Mouse (Mus musculus) liver, adult 2 months (tissue): ENCODE data around the gene Senp6. TPM values are rescaled to one million over a fixed set of nuclear protein-coding genes. Genes with fewer than 3 reads are reported as not detected.

ENCODE experiments used
- DNase-seq: peaks from one replicate; pipeline ENCODE4 v3.0.0-alpha.2; 2011; ENCODE audit warnings: low read depth, low spot score; ENCODE audit errors: extremely low read depth
- H3K27ac ChIP-seq: fragments of 200-500 bp; replicated peaks from 2 replicates; pipeline ENCODE4 v1.5.1; 2012; ENCODE audit warnings: low read depth, mild to moderate bottlenecking, control low read depth, inconsistent platforms, low read length; ENCODE audit not compliant: insufficient read depth
- H3K27me3 ChIP-seq: fragments of 200-500 bp; 2 replicates; pipeline ENCODE4 v1.6.1; 2012; ENCODE audit warnings: mild to moderate bottlenecking, moderate library complexity, low read length, inconsistent platforms; ENCODE audit not compliant: control insufficient read depth, insufficient read depth
- H3K36me3 ChIP-seq: fragments of 200-500 bp; 2 replicates; pipeline ENCODE4 v1.6.1; 2012; ENCODE audit warnings: low read length, inconsistent platforms; ENCODE audit not compliant: control insufficient read depth, insufficient read depth
- H3K4me1 ChIP-seq: fragments of 200-500 bp; 2 replicates; pipeline ENCODE4 v1.6.1; 2011; ENCODE audit warnings: low read length; ENCODE audit not compliant: control insufficient read depth, insufficient read depth
- H3K4me3 ChIP-seq: fragments of 200-500 bp; 2 replicates; pipeline ENCODE4 v1.5.1; 2011; ENCODE audit warnings: low read depth, mild to moderate bottlenecking, control low read depth, low read length, moderate library complexity; ENCODE audit not compliant: insufficient read depth
- H3K79me2 ChIP-seq: fragments of 200-500 bp; 2 replicates; pipeline ENCODE4 v1.6.1; 2012; ENCODE audit warnings: inconsistent platforms, mild to moderate bottlenecking, low read length, moderate library complexity; ENCODE audit not compliant: control insufficient read depth, insufficient read depth
- H3K9ac ChIP-seq: fragments of 200-500 bp; 2 replicates; pipeline ENCODE4 v1.6.1; 2012; ENCODE audit warnings: low read depth, mild to moderate bottlenecking, control low read depth, inconsistent platforms, low read length
- CTCF ChIP-seq: fragments of 200-500 bp; IDR thresholded peaks from 2 replicates; pipeline ENCODE4 v1.5.1; 2011; ENCODE audit warnings: low read depth, low read length, control low read depth
- POLR2A ChIP-seq: fragments of 200-500 bp; IDR thresholded peaks from 2 replicates; pipeline ENCODE4 v1.6.1; 2011; ENCODE audit warnings: low read length, control low read depth; ENCODE audit not compliant: insufficient read depth; ENCODE audit errors: extremely low read depth
- WGBS: fragments of 180-500 bp; shearing (Covaris S2); methylation state at CpG from one replicate; pipeline ENCODE4 v1.1.7; 2018; 5-methylcytosine and 5-hydroxymethylcytosine counted together
- polyA plus RNA-seq: library from polyadenylated mRNA; depleted of rRNA; stranded (reverse); fragments of >200 nt; gene quantifications from 2 replicates; pipeline ENCODE4 v1.2.3, GENCODE M21; 2012
- total RNA-seq: library from RNA; depleted of rRNA; stranded (reverse); fragments of >200 nt; gene quantifications from 2 replicates; pipeline ENCODE4 v1.2.3, GENCODE M21; 2014

Gene Senp6
- total and polyA plus RNA-seq, 2 experiments = 7.8 to 44.8 TPM

DNA sequence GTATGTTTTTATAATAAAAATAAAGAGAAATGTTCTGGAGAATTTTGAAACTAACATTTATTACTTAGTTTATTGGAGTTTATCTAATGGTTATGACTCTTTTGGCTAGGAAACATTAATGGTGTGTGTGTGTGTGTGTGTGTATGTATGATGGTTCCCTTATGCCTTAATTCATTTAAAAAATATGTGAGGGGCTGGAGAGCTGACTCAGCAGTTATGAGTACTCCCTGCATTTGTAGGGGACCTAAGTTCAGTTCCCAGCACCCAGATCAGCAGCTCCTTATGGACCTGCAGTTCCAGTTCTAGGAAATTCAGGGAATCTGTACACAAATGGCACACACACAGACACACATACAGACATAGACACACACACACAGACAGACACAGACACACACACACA lies 104.5 kb downstream of the Senp6 start:
- Histone ChIP-seq H3K79me2 (peaks cover 44% of the 10 kb centered on the region), H3K27me3 (no peaks in the 10 kb centered on the region), H3K9ac (no peak overlapping the region), H3K27ac (no peak overlapping the region), H3K36me3 (peaks cover 2% of the 10 kb centered on the region; the same call in 1 of the 2 replicates), H3K4me3 (no peak overlapping the region), H3K4me1 (peaks cover 12% of the 10 kb centered on the region)
- no peak for DNase-seq
- TF ChIP-seq CTCF (no peak), POLR2A (no peak)

DNA sequence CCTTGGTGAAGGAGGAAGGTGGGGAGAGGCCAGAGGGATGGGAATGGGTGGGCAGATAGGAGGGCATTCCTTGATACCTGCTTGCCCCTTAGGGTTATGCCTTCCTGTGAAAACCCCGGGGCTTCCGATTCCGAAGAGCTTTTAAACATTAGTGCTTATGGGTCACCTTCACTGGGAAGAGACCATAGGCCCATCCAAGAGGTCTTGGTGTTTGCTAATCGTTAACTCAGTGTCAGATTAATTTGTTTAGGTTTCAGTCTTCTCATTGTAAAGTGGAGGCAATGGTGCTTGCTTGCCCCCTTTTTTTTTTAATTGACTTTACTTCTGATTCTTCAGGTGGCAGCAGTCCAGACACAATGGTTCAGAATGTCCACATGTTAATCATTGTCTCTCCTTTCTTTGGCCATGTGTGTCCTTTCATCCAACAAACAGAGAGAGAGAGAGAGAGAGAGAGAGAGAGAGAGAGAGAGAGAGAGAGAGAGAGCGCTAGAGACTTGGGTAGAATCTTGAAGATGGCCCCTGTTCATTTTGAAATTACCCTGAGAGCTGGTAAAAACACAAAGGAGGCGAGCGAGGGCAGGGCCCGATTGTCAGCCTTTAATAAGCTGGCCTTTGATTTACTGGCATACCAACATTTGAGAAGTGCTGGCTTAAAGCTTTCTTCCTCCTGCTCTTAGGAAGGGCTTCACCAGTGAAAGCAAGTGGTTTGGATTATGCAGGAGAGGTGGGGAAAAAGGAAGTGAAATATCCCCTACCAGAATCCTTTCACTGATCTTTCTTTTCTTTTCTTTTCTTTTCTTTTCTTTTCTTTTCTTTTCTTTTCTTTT lies 105.9 kb downstream of the Senp6 start:
- 83% methylated on average over 8 of the region's 8 CpGs for WGBS
- H3K79me2 ChIP-seq = peaks cover 49% of the 10 kb centered on the region
- peak; percentile 49 for DNase-seq
- no peak overlapping the region; the same call in 1 of the 2 replicates for H3K9ac ChIP-seq
- no peak overlapping the region for H3K27ac ChIP-seq
- no peaks in the 10 kb centered on the region for H3K27me3 ChIP-seq
- H3K4me3 ChIP-seq = no peak overlapping the region
- H3K36me3 ChIP-seq = peaks cover 2% of the 10 kb centered on the region; the same call in 1 of the 2 replicates
- no peak for TF ChIP-seq POLR2A
- no peak for TF ChIP-seq CTCF
- peaks cover 16% of the 10 kb centered on the region for H3K4me1 ChIP-seq

DNA sequence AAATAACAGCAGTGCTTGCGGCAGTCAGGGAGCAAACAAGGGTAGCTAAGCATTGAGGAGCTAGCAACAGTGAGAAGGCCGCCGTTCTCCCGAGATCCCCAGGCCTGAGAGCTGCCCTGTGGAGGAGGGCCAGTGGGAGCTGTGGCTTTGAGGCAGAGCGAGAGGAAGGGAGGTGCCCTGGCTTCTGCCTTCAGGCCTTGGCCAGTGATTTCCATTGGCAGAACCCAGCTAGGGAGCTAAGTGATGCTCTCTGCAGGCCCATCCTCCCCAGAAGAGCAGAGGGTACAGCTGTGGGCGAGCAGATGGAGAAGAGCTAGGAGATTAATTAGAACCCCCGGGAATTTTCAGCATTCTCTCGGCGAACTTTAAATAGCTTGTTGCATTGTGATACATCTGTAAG lies 106.9 kb downstream of the Senp6 start:
- DNase-seq = no peak
- 80% methylated on average over 9 of the region's 9 CpGs for WGBS
- H3K4me3 ChIP-seq = no peak overlapping the region
- peaks cover 2% of the 10 kb centered on the region; the same call in 1 of the 2 replicates for H3K36me3 ChIP-seq
- TF ChIP-seq POLR2A (no peak), CTCF (no peak)
- H3K27me3 ChIP-seq = no peaks in the 10 kb centered on the region
- no peak overlapping the region for H3K27ac ChIP-seq
- peaks cover 46% of the 10 kb centered on the region for H3K79me2 ChIP-seq
- H3K9ac ChIP-seq = no peak overlapping the region
- peaks cover 16% of the 10 kb centered on the region for H3K4me1 ChIP-seq

DNA sequence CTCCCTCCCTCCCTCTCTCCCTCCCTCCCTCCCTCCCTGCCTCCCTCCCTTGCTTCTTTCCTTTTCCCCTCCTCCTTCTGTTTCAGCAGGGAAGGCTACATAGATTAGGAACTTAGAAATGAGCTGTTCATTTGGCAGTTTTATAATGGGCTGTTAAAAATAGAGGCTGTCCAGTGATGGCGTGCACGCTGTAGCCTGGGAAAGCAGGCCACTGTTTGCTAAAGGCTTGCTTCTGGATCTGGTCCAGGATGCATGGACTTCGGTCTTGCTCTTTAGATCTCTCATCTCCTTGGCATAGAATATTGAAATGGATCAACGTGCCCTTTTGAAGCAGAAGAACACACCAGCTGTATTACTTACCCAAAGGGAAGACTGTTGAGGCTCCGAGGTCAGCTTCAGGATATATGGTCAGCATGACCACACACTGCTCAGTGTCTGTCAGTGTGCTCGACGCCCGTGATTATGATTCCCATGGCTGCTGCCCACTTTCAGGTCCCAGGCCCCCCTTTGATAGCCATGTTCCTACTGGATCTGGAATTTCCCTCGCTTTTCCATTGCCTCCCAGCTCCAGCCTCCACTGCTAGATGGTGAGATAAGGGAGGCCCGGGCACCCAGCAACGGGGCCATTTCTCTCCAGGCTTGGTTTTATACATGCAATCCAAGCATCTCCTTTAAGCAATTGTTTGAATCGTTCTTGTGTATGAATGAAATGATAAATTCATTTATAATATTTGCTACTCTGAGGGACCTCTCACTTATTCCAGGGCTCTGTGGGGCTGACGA lies 110.2 kb downstream of the Senp6 start:
- peak; percentile 93 for DNase-seq
- no peak overlapping the region for H3K4me3 ChIP-seq
- H3K9ac ChIP-seq = no peak overlapping the region
- peaks cover 29% of the 10 kb centered on the region for H3K4me1 ChIP-seq
- peak overlapping the region; percentile 62 for H3K27ac ChIP-seq
- TF ChIP-seq POLR2A (no peak), CTCF (no peak)
- H3K27me3 ChIP-seq = no peaks in the 10 kb centered on the region
- WGBS = 33% methylated on average over 13 of the region's 13 CpGs
- peaks cover 2% of the 10 kb centered on the region; the same call in 1 of the 2 replicates for H3K36me3 ChIP-seq
- peaks cover 50% of the 10 kb centered on the region for H3K79me2 ChIP-seq

DNA sequence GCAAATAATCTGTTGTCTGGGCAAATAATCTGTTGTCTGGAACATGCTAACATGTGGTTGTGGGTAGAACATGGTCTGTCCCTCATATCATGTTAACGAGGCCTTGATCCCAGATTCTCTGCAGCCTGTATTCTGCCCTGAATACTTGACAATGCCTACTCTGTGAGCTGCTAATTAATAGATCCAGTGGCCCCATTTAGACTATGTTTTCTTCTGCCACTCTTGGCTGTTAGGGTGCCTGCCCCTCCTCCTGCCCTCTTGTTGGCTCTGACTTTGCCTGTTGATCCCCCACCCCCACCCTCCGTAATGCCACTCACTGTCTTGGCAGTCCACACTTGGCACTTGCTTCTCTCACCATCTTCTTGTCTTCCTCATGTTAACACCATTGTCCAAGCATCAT lies 112.0 kb downstream of the Senp6 start:
- H3K9ac ChIP-seq = no peak overlapping the region
- no peak overlapping the region for H3K4me3 ChIP-seq
- H3K27me3 ChIP-seq = no peaks in the 10 kb centered on the region
- no peak for TF ChIP-seq POLR2A
- no peak for TF ChIP-seq CTCF
- peaks cover 51% of the 10 kb centered on the region for H3K79me2 ChIP-seq
- peaks cover 25% of the 10 kb centered on the region for H3K4me1 ChIP-seq
- DNase-seq = no peak
- H3K27ac ChIP-seq = no peak overlapping the region
- peaks cover 2% of the 10 kb centered on the region; the same call in 1 of the 2 replicates for H3K36me3 ChIP-seq
- WGBS = 62% methylated on average over 2 of the region's 2 CpGs
